12 mouse cellular contexts compared by ENCODE assay signal in genomic region chr9:63982937-63983632, GRCm38 (mm10). TPM values are rescaled to one million over a fixed set of nuclear protein-coding genes. Genes with fewer than 3 reads are reported as not detected.
DNase-seq lines count a peak whose midpoint lies in the region; ATAC-seq and TF ChIP-seq lines count a peak whose summit lies in the region.
"Had no signal": no experiment of that assay in that cellular context is flagged by ENCODE, and none has a peak within 500 bp of the region (broad histone marks: within the 10 kb centered on the region; RNA-seq: fewer than 3 reads in every experiment).

No protein-coding gene starts in this region.

- no peaks in the 10 kb centered on the region for H3K36me3 ChIP-seq in heart, postnatal 0 days (replicated peaks; ENCODE audit: control insufficient read depth, insufficient read depth, low read length)
- no peaks in the 10 kb centered on the region for H3K36me3 ChIP-seq in liver, embryonic 15.5 days (replicated peaks)
- H3K36me3 ChIP-seq in midbrain, embryonic 16.5 days (ENCODE audit: control insufficient read depth, insufficient read depth, low read length) = no peaks in the 10 kb centered on the region
- no peaks in the 10 kb centered on the region for H3K36me3 ChIP-seq in midbrain, embryonic 14.5 days (ENCODE audit: control insufficient read depth, insufficient read depth, low read length)

- no peak overlapping the region for H3K4me3 ChIP-seq in heart, postnatal 0 days (ENCODE audit: low read depth, low read length)
- H3K4me3 ChIP-seq in liver, embryonic 15.5 days (replicated peaks) = no peak overlapping the region
- H3K4me3 ChIP-seq in midbrain, embryonic 16.5 days (ENCODE audit: low read depth, low read length) = no peak overlapping the region
- no peak overlapping the region for H3K4me3 ChIP-seq in midbrain, embryonic 14.5 days (replicated peaks; ENCODE audit: low read depth, low read length)

- H3K4me1 ChIP-seq in heart, postnatal 0 days (ENCODE audit: control insufficient read depth, insufficient read depth) = peaks cover 78% of the 10 kb centered on the region
- H3K4me1 ChIP-seq in liver, embryonic 15.5 days (replicated peaks) = peaks cover 62% of the 10 kb centered on the region
- H3K4me1 ChIP-seq in midbrain, embryonic 16.5 days (ENCODE audit: control insufficient read depth, insufficient read depth, low read length) = peaks cover 11% of the 10 kb centered on the region
- peaks cover 12% of the 10 kb centered on the region for H3K4me1 ChIP-seq in midbrain, embryonic 14.5 days (ENCODE audit: control insufficient read depth, insufficient read depth, low read length)

- intact Hi-C loops in heart, postnatal 14 days (cut with DNase I) = no loop called here

- no peak for DNase-seq in heart, postnatal 0 days (ENCODE audit: low spot score)
- DNase-seq in heart, postnatal 14 days = no peak
- DNase-seq in B cell, adult 2 months = peak; percentile 15 to 21
- DNase-seq in WW6 (ENCODE audit: low read depth, low spot score) = peak; percentile 20
- no peak for DNase-seq in gastrocnemius, postnatal 25 days
- DNase-seq in midbrain, embryonic 14.5 days = no peak
- DNase-seq: adrenal gland, adult 2 months had no signal

- no peaks in the 10 kb centered on the region for H3K27me3 ChIP-seq in heart, postnatal 0 days (ENCODE audit: control insufficient read depth, insufficient read depth, low read length)
- H3K27me3 ChIP-seq in liver, embryonic 15.5 days = no peaks in the 10 kb centered on the region
- H3K27me3 ChIP-seq in midbrain, embryonic 16.5 days (ENCODE audit: control insufficient read depth, insufficient read depth, low read depth, low read length) = no peaks in the 10 kb centered on the region
- H3K27me3 ChIP-seq in midbrain, embryonic 14.5 days (ENCODE audit: control insufficient read depth, insufficient read depth, low read length) = no peaks in the 10 kb centered on the region

- no peak overlapping the region for H3K4me2 ChIP-seq in heart, postnatal 0 days (ENCODE audit: low read depth, low read length)
- H3K4me2 ChIP-seq in liver, embryonic 15.5 days = no peak overlapping the region
- no peak overlapping the region for H3K4me2 ChIP-seq in midbrain, embryonic 16.5 days (ENCODE audit: low read length)
- no peak overlapping the region for H3K4me2 ChIP-seq in midbrain, embryonic 14.5 days (ENCODE audit: low read length)

- no peak overlapping the region for H3K9ac ChIP-seq in heart, postnatal 0 days (replicated peaks; ENCODE audit: low read depth, low read length)
- no peak overlapping the region for H3K9ac ChIP-seq in liver, embryonic 15.5 days
- no peak overlapping the region for H3K9ac ChIP-seq in midbrain, embryonic 16.5 days (ENCODE audit: low read depth, low read length)
- no peak overlapping the region for H3K9ac ChIP-seq in midbrain, embryonic 14.5 days (replicated peaks; ENCODE audit: low read length)

- H3K9me3 ChIP-seq in heart, postnatal 0 days (replicated peaks; ENCODE audit: control insufficient read depth, low read length) = no peaks in the 10 kb centered on the region
- no peaks in the 10 kb centered on the region for H3K9me3 ChIP-seq in liver, embryonic 15.5 days (replicated peaks)
- no peaks in the 10 kb centered on the region for H3K9me3 ChIP-seq in midbrain, embryonic 16.5 days (replicated peaks; ENCODE audit: control insufficient read depth, low read length, poor library complexity, severe bottlenecking)
- no peaks in the 10 kb centered on the region for H3K9me3 ChIP-seq in midbrain, embryonic 14.5 days (ENCODE audit: control insufficient read depth, low read length)

- TF ChIP-seq EP300 in heart, postnatal 0 days (IDR thresholded peaks at IDR 0.05; ENCODE audit: low read depth) = no peak

- H3K27ac ChIP-seq in heart, postnatal 0 days (ENCODE audit: low read depth) = peak overlapping the region; percentile 27; the same call in 1 of the 2 replicates
- no peak overlapping the region; the same call in 1 of the 2 replicates for H3K27ac ChIP-seq in liver, embryonic 15.5 days (replicated peaks)
- no peak overlapping the region for H3K27ac ChIP-seq in midbrain, embryonic 16.5 days (ENCODE audit: low read length)
- no peak overlapping the region for H3K27ac ChIP-seq in midbrain, embryonic 14.5 days (replicated peaks; ENCODE audit: low read depth, low read length)
- H3K27ac ChIP-seq: macrophage had no signal

- TF ChIP-seq CTCF in heart, postnatal 0 days (IDR thresholded peaks at IDR 0.05; ENCODE audit: low read depth) = peak; percentile 40

- WGBS in heart, postnatal 0 days = 76% methylated on average over 12 of the region's 12 CpGs
- WGBS in liver, embryonic 15.5 days (ENCODE audit: insufficient replicate concordance) = 65% methylated on average over 12 of the region's 12 CpGs
- 81% methylated on average over 12 of the region's 12 CpGs for WGBS in midbrain, embryonic 16.5 days
- WGBS in midbrain, embryonic 14.5 days = 84% methylated on average over 12 of the region's 12 CpGs

- no peak for ATAC-seq in heart, postnatal 0 days (ENCODE audit: insufficient read depth, low read depth)
- peak; percentile 14; the same call in 1 of the 2 replicates for ATAC-seq in liver, embryonic 15.5 days (ENCODE audit: insufficient read depth)
- ATAC-seq in midbrain, embryonic 16.5 days = no peak
- ATAC-seq in midbrain, embryonic 14.5 days (ENCODE audit: low FRiP score, low TSS enrichment) = no peak
- ATAC-seq: inflammation-experienced regulatory T-cells, adult 6 months had no signal

RNA-seq across cellular contexts. Expression of gene Smad6, which starts 38.8 kb away (rescaled TPM):
- 68.4 and 93.1 TPM in 2 replicates for total RNA-seq in heart, postnatal 0 days (2014; rRNA removed; ENCODE audit: low replicate concordance)
- 5.6 and 6.7 TPM in 2 replicates for polyA plus RNA-seq in heart, postnatal 0 days (2015; fragmentation: Nextera tagmentation; extraction: Ambion mirVana)
- 10 to 100 TPM; 13.6 to 15.5 TPM for total RNA-seq in heart, postnatal 14 days (2021)
- polyA plus RNA-seq in liver, embryonic 15.5 days (2015; fragmentation: Nextera tagmentation; extraction: Ambion mirVana) = 2.3 and 2.9 TPM in 2 replicates
- total RNA-seq in gastrocnemius, postnatal 25 days (2021) = 1 to 10 TPM; 2.8 to 5.2 TPM
- polyA plus RNA-seq in midbrain, embryonic 16.5 days (2015; fragmentation: Nextera tagmentation; extraction: Ambion mirVana) = 0.99 and 1.0 TPM in 2 replicates
- 0.67 and 2.0 TPM in 2 replicates for polyA plus RNA-seq in midbrain, embryonic 14.5 days (2014; fragmentation: Nextera tagmentation; extraction: Ambion mirVana)
- total RNA-seq: neutrophil, adult 5-6 weeks had no signal
- polyA plus RNA-seq: inflammation-experienced regulatory T-cells, adult 6 months had no signal

Comparison
In these comparisons a context has a peak if more than half of its experiments do, and no peak if none do; other contexts are left out.
1. DNase-seq: peak in B cell, adult 2 months (2 of 2) and WW6 (single experiment); none in heart, postnatal 0 days (single experiment), heart, postnatal 14 days (0 of 2), gastrocnemius, postnatal 25 days (single experiment) and midbrain, embryonic 14.5 days (single experiment).